Mouse (Mus musculus): ENCODE data around the gene Gm20883. TPM values are rescaled to one million over a fixed set of nuclear protein-coding genes. Genes with fewer than 3 reads are reported as not detected.
"Not testable (repeated sequence)": the region's sequence is repeated elsewhere in the genome, so short reads cannot be mapped to it uniquely, and the experiment has no call there.

Gene Gm20883
- not detected in 2 replicates for polyA plus RNA-seq (2011; ENCODE audit: insufficient read depth, insufficient read length, low replicate concordance, missing spikeins)

DNA sequence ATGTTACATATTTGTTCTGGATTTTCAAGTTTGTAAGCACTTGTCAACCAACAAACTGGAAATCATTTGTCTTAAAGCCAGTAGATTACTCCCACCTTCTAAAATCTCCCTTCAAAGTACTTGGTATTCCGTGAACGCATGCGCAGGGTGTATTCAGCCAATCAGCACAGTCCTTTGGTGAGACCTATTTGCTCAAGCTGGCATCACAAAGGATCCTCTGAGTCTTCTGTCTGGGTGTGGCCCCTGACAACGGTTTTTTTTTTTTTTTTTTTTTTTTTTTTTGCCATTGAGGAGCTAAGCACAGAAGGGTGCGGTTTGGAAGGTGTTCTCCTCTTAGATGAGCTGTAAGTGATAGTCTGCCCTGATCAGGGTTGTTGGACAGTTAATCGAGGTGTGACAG lies at the start of gene Gm20883:
Gene Gm20883 (plus strand): TSS at position 301 of the 400 bp plus-strand sequence.
- no CpG with 5 or more reads among the region's 6 CpGs for WGBS
- H3K4me1 ChIP-seq (ENCODE audit: control insufficient read depth, insufficient read depth, low read length); H3K4me3 ChIP-seq (replicated peaks; ENCODE audit: control insufficient read depth, low read depth, low read length); H3K27ac ChIP-seq (ENCODE audit: control insufficient read depth, insufficient read depth, low read depth, low read length, poor library complexity): not testable (repeated sequence)
